Comparison of ENCODE assay signal across 18 mouse cellular contexts in the genomic region with DNA sequence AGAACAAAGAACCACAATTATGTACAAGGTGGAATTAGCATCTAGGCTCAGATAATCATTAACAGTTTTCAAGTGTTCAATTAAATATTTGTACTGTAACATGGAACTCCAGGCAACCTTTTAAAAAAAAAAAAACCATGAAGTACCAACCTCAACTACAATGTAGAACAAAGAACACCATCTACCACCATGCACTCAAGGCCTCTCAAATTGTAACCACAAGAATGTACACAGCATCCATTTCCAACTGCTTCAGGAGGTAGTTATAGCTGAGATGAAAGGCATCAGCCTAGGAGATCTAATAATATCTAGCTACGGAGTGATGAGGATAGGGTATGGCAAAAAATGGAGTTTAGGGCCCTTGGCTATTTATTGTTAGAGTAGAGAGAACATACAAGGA.
DNase-seq lines count a peak whose midpoint lies in the region; ATAC-seq and TF ChIP-seq lines count a peak whose summit lies in the region.
"Had no signal": no experiment of that assay in that cellular context is flagged by ENCODE, and none has a peak within 500 bp of the region (broad histone marks: within the 10 kb centered on the region; RNA-seq: fewer than 3 reads in every experiment).

No protein-coding gene starts in this region.

- no peak overlapping the region for H3K4me3 ChIP-seq in lung, embryonic 15.5 days
- H3K4me3 ChIP-seq in lung, postnatal 0 days (ENCODE audit: low read depth, low read length), result no peak overlapping the region
- H3K4me3 ChIP-seq: embryonic facial prominence, embryonic 10.5 days; embryonic facial prominence, embryonic 12.5 days; forebrain, embryonic 13.5 days; forebrain, embryonic 15.5 days had no signal

- TF ChIP-seq EP300 in lung, postnatal 0 days (IDR thresholded peaks at IDR 0.05), result peak; percentile 80

- H3K27me3 ChIP-seq in lung, embryonic 15.5 days, result no peaks in the 10 kb centered on the region
- H3K27me3 ChIP-seq in lung, postnatal 0 days (replicated peaks; ENCODE audit: insufficient read depth, low read length), result no peaks in the 10 kb centered on the region
- H3K27me3 ChIP-seq: embryonic facial prominence, embryonic 12.5 days; forebrain, embryonic 13.5 days; forebrain, embryonic 15.5 days had no signal

- no peak for DNase-seq in lung, postnatal 10 days
- DNase-seq in lung, postnatal 0 days (ENCODE audit: low spot score), result peak; percentile 78
- no peak for DNase-seq in lung, postnatal 4 days
- peak; percentile 56 for DNase-seq in lung, postnatal 36 days
- DNase-seq in adrenal gland, adult 8-10 months, result no peak
- DNase-seq: adrenal gland, adult 2 months; adrenal gland, postnatal 14 days; adrenal gland, postnatal 36 days; cerebellum, adult 11-12 months; cerebellum, adult 2 months; cerebellum, adult 9-10 months; cerebellum, postnatal 10 days; cerebellum, postnatal 25 days had no signal

- peak; percentile 76; the same call in 1 of the 2 replicates for ATAC-seq in lung, embryonic 15.5 days (ENCODE audit: borderline replicate concordance, extremely low read depth, low FRiP score, low TSS enrichment)
- ATAC-seq in lung, postnatal 0 days, result peak; percentile 80
- ATAC-seq: forebrain, embryonic 13.5 days; forebrain, embryonic 15.5 days had no signal

- no peak overlapping the region for H3K9ac ChIP-seq in lung, embryonic 15.5 days
- H3K9ac ChIP-seq in lung, postnatal 0 days (replicated peaks; ENCODE audit: low read depth), result no peak overlapping the region
- H3K9ac ChIP-seq: embryonic facial prominence, embryonic 12.5 days; forebrain, embryonic 13.5 days; forebrain, embryonic 15.5 days had no signal

- H3K27ac ChIP-seq in lung, embryonic 15.5 days, result no peak overlapping the region
- no peak overlapping the region for H3K27ac ChIP-seq in lung, postnatal 0 days (ENCODE audit: low read length)
- H3K27ac ChIP-seq: embryonic facial prominence, embryonic 10.5 days; embryonic facial prominence, embryonic 12.5 days; forebrain, embryonic 13.5 days; forebrain, embryonic 15.5 days had no signal

- WGBS in lung, embryonic 15.5 days, result 69% methylated on average over 1 of the region's 1 CpGs
- 61% methylated on average over 1 of the region's 1 CpGs for WGBS in lung, postnatal 0 days

- 0 out of 2 replicates have a peak, but pooled peaks cover 6% of the 10 kb centered on the region for H3K4me1 ChIP-seq in lung, embryonic 15.5 days
- H3K4me1 ChIP-seq in lung, postnatal 0 days (ENCODE audit: insufficient read depth, low read depth, low read length), result no peaks in the 10 kb centered on the region
- H3K4me1 ChIP-seq: forebrain, embryonic 13.5 days; forebrain, embryonic 15.5 days had no signal

- H3K36me3 ChIP-seq in lung, embryonic 15.5 days, result no peaks in the 10 kb centered on the region
- H3K36me3 ChIP-seq in lung, postnatal 0 days (ENCODE audit: insufficient read depth, low read length), result no peaks in the 10 kb centered on the region
- H3K36me3 ChIP-seq: embryonic facial prominence, embryonic 10.5 days; embryonic facial prominence, embryonic 12.5 days; forebrain, embryonic 15.5 days had no signal

- no peak for TF ChIP-seq CTCF in lung, postnatal 0 days (IDR thresholded peaks at IDR 0.05)

- H3K9me3 ChIP-seq in lung, embryonic 15.5 days, result no peaks in the 10 kb centered on the region
- H3K9me3 ChIP-seq in lung, postnatal 0 days (ENCODE audit: low read length), result no peaks in the 10 kb centered on the region
- H3K9me3 ChIP-seq: embryonic facial prominence, embryonic 10.5 days; embryonic facial prominence, embryonic 12.5 days; forebrain, embryonic 15.5 days had no signal

- H3K4me2 ChIP-seq in lung, embryonic 15.5 days, result no peak overlapping the region
- no peak overlapping the region for H3K4me2 ChIP-seq in lung, postnatal 0 days (replicated peaks; ENCODE audit: low read depth, low read length)
- H3K4me2 ChIP-seq: embryonic facial prominence, embryonic 12.5 days; forebrain, embryonic 13.5 days; forebrain, embryonic 15.5 days had no signal

Comparison
In these comparisons a context has a peak if more than half of its experiments do, and no peak if none do; other contexts are left out.
1. DNase-seq: peak in lung, postnatal 0 days (single experiment) and lung, postnatal 36 days (single experiment); none in lung, postnatal 10 days (single experiment), lung, postnatal 4 days (0 of 2) and adrenal gland, adult 8-10 months (single experiment).